Mouse (Mus musculus) Muller cell, postnatal 12 days (primary cell): Measurements from ENCODE around the gene Vamp8.

Experiments used
- DNase-seq: peaks from one replicate; pipeline ENCODE4 v3.0.0-alpha.2; 2015; ENCODE audit errors: inconsistent ontology term

The Vamp8 gene

DNA sequence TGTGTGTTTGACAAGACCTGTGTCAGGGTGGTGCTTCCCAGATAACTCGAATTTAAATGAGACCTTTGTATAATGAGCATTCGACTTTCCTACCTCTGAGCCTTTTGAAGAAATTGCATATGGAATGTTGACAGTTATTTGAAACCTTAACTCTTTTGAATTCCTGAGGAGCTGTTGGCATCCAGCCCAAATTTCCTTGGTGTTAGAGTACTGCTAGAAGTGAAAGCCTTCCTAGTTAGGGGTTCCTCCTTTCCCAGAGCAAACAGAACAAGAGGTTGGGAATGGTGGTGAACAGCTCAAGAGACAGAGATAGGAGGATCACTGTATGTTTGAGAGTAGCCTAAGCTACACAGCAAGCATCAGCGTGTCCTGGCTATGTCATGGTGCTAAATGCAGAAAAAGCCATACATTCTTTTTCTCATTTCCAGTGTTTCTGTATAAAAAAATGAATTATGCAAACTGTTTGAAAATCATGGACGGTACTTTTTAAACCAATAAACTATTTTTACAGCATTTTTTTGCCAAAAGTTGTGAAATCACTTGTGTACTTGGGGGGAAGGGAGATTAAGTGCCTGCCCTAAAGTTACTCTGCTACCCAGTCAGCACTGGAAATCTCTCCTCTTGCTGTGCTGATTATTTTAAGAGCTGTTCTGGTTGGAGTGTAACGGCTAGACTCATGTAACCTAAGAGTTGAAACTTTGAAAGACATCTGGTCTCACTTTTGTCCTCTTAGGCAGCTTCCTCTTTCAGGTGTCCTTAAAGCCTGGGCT lies 37.7 kb downstream of the Vamp8 start:
- no peak for DNase-seq

- DNase-seq, result no peak
Measured at GRCm38 (mm10) chr6:72350214-72350613, 40.3 kb downstream of the Vamp8 start.

- no peak for DNase-seq
Measured at GRCm38 (mm10) chr6:72348411-72348810, 42.1 kb downstream of the Vamp8 start.

- DNase-seq, result peak; percentile 80
Measured at GRCm38 (mm10) chr6:72347166-72347941, 43.1 kb downstream of the Vamp8 start, which contains the start of gene 0610030E20Rik. 0610030E20Rik (plus strand) TSS chr6:72347317.

- no peak for DNase-seq
Measured at GRCm38 (mm10) chr6:72346261-72346660, 44.2 kb downstream of the Vamp8 start.

GRCm38 (mm10) chr6:72345633-72346032 lies 44.9 kb downstream of the Vamp8 start:
- DNase-seq, result no peak

GRCm38 (mm10) chr6:72345074-72345567 lies 45.4 kb downstream of the Vamp8 start, which contains the start of gene Usp39:
Usp39 (minus strand) TSS chr6:72345184.
- DNase-seq, result peak; percentile 93

- DNase-seq, result peak; percentile 74
Measured at GRCm38 (mm10) chr6:72344396-72345073, 46.0 kb downstream of the Vamp8 start.

DNA sequence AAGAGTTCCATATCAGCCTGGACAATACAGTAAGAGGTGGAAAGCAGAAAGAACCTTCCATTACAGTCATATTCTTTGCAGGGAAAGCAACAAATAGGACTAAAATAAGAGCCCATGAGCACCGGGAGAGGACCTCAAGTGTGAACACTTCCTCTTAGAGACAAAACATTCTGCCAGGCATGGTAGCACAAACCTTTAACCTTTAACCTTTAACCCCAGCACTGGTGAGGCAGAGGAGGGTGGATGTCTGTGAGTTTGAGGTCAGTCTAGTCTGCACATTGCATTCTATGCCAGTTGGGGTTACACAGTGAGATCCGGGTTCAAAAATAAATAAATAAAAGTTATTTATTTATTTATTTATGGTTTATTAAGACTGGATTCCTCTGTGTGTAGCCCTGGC lies 50.0 kb downstream of the Vamp8 start:
- DNase-seq, result no peak
